Mouse (Mus musculus) monocyte, adult 2 months (primary cell): ENCODE measurements around the gene Zfp217.

ENCODE experiments used
- DNase-seq, 2 experiments: peaks; one replicate each; pipeline ENCODE4 v3.0.0; 2022; ENCODE audit warnings: low spot score in 2 of 2, low read depth in 1 of 2

The Zfp217 gene

DNA sequence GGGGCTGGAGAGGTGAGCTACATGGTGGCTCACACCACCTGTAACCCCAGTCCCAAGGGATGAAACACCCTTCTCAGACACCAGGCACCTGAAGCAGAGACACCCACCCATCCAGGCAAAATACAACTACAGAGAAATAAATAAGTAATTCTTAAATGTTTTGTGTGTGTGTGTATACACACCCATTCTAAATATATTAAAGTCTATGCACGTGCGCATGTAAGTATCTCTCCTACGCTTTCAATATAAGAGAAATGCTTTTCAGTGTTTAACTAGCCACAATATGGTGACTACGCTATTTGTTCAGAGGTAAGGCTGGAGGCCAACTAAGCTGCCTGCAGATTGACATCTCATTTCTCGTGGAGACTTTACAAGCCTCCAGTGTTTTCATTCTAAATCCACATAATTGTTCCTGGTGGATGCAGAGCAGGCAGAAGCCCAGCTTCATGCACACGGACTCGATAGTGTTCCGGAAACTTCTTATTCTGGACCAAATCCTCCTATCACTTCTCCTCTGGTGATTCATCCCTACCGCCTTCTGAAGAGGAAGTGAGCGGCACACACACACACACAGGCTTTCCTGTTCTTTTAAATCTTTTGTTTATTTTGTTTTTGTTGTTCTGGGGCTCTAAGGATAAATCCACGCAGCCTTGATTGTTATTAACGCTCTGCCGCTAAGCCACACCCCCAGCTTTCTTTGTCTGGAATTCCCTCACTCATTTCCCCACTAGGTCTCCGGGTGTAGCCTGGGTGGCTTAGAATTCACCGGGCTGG, 12.1 kb upstream of the Zfp217 start:
- no peak for DNase-seq

DNA sequence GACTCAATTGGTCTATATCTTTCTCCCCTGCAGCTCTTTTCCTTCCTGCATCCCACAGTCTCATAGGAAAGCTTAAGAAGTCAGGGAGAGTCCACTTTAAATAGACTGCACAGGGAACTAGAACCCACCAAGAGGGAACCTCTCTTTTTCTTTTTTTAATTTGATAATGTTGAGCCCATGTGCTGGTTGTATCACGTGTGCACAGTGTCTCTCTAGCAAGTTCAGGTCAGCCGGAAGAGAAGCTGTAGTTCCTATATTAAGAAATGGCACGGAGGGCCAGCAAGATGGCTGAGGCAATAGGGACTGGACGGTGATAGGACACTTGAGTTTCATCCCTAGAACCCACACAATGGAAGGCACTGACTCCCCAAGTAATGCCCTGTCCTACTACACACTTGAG, 11.1 kb upstream of the Zfp217 start:
- DNase-seq = no peak

DNA sequence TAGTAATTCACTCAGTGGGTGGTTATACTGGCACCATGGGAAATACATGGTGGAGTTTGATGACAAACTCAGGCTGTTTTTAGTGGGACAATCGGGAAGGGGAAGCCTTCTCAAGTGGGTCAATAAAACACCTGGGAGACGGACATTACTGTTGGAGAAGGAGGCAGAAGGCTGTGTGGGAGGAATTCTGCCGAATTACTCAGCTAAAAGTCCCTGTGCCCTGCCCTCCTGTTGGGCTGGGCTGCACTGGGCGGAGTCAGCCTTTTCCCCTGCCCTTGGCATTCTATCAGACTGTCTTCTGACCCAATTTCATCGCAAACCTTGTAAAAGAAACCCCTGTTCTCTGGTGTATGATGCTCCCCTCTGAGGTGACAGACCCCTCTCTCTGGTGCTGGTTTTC, 10.3 kb upstream of the Zfp217 start:
- DNase-seq = no peak

DNA sequence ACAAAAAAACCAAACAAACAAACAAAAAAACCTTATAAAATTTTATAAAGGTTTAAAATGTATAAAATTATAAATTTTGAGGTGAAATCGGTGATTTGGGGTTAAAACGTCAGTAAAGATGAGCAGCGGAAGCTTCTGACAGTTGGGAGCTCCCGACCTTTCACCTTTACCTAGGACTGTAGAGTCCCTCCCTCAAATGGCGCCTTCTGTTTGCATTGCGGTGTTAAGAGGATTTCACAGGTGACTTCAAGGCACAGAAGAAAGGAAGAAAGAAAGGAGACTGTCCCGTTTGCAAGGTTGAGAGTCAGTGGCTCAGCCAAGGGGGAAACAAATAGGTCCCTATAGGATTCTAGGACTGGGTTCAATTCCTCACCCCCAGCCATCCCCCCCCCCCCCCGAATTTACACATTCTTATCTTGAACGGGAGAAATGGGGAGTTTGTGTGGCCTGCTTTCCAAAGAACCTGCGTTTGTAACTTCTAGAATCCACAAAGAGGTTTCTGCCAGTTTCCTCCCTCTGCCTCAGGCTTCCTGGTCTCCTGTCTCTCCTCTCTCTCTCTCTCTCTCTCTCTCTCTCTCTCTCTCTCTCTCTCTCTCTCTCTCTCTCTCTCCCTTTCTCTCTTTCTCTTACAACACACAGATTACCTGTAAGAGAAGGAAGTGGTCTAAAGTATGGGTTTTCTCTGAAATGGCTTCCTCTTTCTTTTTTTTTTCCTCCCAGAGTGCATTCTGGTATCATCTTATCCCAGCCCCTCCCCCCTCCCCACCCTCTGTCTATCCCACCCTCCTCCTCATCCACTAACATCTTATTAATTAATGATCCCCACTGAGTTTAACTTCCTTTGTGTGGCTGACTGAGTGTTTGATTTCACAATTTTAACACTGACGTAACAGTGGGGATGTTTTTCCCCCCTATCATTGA, 9.6 kb upstream of the Zfp217 start:
- DNase-seq = no peak

DNA sequence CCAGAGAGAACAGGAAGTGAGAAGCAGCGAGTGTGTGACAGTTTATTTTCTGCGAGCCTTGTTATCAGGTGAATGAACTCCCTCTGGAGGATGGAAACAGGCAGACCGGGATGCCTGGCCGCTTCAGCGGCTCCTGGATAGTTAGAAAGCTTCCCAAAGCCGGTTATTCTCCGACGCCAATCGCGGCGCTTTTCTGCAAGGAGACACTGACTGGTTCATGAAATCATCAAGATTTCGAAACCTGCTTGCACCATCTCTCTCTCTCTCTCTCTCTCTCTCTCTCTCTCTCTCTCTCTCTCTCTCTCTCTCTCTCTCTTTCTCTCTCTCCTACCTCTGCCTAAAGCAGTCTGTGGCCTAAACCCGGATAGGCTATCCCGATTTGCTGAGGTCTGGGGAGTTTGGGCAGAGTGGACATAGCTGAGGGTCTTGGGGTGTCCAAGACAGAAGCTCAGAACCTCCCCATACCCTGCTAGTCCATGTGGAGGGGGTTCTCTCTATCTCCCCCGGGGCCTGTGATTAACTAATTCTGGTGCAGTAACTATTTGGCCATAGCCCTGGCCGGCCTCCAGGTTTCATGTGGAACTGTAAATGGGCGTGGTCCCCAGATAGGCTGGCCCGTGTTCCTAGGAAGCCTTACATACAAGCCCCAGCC, 7.3 kb upstream of the Zfp217 start:
- DNase-seq = peak; percentile 63 to 76

DNA sequence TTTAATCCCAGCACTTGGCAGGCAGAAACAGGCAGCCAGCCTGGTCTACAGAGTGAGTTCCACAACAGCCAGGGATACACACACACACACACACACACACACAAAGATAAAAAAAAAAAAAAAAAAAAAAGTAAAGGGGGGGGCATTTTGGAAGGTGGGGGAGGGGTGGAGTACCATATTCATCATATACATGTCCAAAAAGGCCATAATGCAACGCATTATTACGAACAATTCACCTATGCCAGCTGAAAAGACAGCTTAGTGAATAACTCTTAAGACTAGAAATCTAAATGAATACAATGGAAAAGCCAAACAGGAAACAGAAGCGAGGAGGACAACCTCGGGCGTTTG, 6.8 kb upstream of the Zfp217 start:
- DNase-seq = no peak

DNA sequence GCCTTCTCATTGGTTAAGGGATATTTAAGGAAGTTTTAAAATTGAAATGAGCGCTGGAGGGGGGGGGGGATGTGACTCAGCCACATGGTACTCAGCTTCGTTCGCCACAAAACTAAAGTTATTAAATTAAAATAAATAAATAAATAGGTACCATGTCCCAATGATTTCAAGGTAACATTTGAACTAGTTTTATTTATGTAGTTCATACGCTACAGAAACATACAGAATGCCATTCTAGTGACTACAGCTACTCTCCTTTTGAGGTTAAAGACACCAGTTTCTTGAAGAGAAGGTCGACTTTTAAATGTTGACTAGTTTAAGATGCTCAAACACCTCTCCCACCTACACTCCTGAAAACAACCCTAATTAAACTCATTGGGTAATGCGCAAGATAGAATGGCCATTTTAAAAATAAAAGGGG, 6.4 kb upstream of the Zfp217 start:
- no peak for DNase-seq

DNA sequence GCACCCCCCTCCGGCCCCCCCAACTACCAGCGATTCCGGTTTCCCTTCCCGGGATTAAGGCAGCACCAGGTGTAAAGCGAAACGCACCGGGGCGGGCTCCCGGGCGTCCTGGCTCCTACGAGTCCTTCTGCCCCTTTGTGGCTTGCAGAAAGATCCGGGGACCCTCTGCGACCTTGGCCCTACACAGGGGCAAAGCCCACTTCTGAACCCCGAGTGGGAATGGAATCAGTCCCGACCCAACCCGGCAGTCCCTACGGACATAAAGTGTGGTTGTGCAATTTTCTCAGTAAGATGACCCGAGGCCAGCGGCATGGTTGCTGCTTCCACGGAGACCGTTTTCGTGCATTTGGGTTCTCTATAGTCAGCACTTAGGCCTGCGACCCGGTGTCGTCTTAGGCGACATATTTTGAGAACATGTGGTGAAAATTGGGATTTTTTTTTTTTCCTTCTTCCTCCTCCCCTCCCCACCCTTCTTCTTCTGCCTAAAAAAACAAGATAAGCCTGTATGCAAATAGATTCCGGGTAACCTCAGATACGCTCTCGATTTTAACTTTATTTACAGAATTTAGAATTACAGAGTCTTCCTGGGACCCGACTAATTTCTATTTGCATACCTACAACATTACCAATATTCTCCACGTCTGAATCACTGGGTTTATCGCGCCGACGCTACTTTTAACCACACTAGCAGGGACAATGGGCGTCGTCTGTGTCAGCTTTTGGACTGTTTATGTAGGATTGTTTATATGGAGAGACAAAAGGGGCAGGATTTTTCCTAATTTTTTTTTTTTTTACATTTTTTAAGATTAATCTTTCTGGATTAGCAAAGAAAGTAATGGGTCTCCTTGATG, 5.7 kb upstream of the Zfp217 start:
- DNase-seq = no peak

DNA sequence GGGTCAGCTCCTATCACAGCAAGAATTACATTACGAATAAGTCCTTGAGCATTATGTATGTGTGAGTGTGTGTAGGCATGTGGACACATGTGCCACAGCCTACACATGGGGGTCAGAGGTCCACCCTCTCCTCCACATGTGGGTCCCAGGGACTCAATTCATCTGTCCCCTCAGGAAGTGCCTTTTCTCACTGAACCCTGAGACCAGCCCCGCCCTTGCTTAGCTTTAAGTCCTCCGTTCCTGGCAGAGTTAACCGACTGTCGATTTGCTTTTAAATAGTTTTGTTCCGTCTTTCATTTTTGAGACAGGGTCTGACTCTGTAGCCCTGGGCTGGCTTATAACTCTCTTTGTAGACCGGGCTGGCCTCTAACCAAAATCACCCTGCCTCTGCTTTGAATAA, 5.0 kb upstream of the Zfp217 start:
- DNase-seq = no peak

DNA sequence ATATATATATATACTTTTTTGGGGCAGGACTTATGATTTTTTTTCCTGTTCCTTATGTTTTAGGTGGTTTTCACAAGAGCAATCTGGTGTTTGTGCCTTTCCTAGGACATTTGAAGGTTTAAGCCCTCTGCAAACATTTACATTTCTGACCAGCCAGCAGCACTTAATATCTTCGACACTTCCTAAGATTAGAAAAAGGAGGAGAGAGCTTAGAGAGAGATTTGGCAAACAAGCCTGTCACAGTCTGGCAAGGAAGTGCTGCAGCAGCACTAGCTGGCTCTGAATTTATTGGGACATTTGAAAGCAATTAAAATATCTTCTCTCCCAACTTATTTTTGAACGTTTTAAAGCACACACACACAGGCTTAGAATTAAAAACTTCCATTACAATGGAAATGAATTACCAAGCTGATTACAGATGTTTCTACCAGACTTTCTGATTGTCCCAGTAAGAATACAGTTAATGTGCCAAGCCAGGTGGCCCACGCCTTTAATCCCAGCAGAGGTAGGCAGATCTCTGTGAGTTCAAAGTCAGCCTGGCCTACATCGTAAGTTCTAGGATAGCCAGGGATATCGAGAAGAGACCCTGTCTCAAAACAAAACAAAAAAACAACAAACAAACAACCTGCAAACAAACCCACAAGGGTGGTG, 4.3 kb upstream of the Zfp217 start:
- DNase-seq = no peak

DNA sequence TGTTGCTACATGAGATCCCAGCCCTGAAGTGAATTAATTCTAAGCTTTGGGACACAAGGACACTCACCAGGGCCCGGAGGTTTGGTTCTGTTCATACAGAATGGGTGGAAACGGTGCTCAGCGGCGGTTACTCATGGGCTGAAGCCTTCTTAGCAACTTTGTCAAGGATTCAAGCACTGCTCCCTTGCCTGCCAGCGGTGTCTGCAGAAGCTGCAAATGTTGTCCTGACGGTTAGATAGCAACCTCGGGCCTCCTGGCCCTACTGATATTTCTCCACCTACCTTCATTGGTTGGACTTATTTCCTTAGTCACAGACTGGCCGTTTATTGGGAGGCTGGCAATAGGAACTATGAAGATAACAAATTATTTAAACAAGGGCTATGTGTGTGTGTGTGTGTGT, 3.6 kb upstream of the Zfp217 start:
- DNase-seq = no peak

DNA sequence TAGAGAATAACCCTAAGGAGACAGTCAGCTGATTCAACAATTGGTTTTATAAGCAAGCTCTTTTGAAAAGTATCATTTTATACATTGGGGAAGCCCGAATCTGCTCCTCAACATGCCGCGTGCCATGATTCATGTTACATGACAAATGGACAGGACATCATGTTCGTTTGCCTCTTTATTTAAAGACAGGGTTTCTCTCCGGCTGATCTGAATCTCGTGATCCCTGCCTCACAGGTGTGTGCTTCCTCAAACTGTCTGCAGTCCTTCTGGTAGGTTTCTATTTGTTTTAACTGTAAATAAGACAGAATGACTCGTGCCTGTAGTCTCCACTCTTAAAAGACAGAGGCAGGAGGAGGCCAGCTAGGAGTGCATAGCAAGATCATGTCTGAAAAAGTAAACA, 925 bp upstream of the Zfp217 start:
- no peak for DNase-seq

DNA sequence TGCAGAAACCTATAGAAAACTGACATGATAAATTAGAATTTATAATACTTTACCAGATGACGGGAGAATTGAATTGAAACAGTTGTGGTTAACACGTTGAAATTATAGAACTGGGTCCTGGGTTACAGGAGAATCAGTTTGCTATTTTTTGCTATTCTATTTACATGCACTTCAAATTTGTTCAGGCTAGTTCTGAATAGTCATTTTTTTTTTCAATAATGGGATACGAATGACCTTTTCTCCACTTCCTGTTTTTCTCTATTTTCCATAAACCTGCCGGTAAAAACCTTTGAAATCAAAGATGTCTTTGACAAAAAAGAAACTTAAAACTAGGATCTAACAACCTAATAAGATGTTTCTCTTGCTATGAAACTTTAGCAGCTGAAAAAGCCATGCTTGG, 733 bp downstream of the Zfp217 start:
- no peak for DNase-seq

DNA sequence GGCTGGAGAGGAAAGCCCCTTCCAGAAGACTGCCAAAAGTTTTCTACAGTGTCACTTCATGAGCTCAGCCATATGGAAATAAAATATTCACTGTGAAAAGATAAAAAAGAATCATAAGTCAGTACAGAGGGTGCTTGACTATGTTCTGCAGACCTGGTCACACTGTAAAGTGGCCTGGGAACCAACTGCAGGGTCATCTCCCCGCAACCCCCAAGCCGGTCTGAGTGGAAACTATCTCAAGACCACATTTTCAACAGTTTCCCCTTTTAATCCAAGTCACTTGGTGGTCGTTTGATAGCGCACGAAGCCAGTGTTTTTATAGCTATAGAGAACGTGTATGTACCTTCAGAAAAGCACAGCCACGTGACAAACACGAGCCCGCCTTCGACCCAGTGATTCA, 3.6 kb downstream of the Zfp217 start:
- no peak for DNase-seq

DNA sequence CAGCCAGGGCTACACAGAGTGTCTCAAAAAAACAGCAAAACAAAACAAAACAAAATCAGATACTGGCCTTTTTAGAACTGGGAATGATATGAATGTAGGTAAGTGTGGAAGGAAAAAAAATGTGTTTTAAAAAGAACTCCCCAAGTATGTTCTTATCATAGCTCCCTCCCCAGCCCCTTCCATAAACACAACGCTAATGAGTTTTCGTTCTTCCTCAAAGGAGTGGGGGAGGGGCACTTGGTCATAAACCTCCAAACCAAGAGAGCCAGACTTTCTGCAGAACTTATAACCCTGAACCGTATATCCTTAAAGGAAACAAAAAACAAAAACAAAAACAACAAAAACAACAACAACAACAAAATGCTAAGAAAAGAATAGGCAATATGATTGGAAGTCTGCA, 4.0 kb downstream of the Zfp217 start:
- DNase-seq = no peak

DNA sequence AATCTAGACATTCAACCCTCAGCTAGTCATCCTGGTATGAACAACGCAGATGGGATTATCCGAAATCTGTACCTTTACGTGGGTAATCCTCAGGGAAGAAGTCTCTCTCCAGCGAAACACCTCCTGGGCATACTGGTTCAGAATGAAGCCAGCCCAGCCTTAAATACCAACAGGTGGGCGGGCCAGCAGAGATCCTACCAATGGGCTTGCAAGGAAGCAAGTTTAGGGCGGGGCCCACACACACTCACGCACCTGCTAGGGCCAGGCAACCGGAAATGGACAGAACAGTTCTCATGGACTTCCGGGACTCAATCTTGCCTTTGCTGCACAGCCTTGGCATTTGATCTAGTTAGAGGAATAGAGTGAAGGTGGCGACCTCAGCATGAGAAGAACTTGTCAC, 5.4 kb downstream of the Zfp217 start:
- DNase-seq = no peak

DNA sequence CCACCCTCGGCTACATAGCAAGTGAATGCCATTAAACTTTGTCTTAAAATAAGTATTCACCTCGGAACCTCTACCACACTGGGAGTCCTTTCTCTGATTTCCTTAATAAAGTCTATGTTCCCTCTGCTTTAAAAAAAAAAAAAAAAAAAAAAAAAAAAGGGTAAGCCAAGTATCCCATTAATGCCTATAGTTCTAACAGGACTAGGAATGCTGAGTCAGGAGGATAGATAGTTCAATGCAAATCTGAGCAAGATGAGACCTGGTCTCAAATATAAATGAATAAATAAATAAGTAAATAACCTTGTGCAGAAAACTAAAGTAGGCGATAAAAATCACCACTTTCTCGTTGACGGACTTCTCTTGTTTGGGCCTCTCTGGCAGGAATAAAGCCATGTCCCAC, 6.4 kb downstream of the Zfp217 start:
- DNase-seq = no peak

DNA sequence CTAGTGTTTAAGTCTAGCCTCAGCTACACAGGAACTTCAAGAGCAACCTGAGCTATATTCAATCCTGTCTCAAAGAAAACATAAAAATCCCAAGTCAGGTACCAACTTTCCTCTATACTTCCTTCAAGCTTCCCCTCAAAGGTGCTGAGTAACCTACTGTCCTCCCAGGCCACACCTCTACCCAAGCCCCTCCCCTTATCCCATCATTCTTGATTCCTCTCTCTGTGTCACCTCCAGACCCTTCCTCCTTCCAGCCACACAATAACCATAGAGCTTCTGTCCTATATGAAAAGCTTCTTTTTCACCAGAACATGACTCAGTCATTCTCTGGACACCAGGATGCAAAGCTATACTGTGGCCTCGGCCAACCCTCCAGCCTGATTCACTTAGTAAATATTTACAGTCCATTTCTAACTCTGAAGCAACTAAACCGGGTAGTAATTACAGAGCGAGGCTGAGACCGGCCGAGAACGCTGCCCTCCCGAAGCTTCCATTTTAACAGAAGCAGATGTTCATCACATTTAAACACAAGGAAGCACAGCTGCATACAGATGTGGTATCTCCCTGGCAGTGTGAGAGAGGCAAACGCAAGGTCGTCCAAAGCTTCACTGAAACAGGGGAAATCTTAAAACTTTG, 8.4 kb downstream of the Zfp217 start:
- DNase-seq = no peak

DNA sequence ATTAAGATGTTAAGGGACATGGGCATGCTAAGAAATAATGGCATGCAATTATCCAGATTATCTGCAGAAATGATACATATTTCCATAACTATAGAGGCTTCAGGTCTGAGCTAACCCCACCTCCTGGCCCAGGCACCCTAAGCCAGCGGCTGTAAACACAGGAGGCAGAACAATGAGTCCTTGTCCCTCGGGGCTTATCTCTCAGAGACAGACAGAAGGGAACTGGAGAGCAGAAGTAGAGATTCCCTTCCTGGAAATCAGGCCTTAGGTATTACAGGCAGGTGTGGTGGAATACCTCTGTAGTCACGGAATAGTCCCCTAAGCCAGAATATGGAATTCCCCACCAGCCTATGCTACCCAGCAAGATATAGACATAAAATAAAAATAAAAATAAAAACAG, 11.0 kb downstream of the Zfp217 start:
- no peak for DNase-seq

DNA sequence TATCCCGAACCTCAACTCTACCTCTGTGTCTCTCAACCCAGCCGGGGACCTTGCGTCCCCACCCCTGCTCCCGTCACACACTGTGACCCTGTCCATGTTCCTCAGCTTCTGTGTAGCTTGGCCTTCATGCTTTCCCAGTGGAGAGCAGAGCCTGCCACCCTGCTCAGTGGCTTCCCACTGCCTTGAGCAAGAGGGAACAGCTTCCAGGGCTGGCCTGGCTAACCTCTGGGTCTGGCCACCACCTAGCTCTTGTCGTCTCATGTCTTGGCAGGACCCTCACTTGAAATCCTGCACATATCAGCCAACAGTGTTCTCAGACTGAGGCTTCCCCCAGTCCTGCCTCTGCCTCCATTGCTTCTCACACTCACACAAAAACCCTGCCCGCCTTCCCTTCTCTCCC, 12.1 kb downstream of the Zfp217 start:
- DNase-seq = no peak
